Mouse (Mus musculus) hindbrain, embryonic 10.5 days (tissue): ENCODE measurements around the gene Kansl2. TPM values are rescaled to one million over a fixed set of nuclear protein-coding genes. Genes with fewer than 3 reads are reported as not detected.

Experiments used
- DNase-seq: peaks from one replicate; pipeline ENCODE4 v3.0.0-alpha.2; 2017; ENCODE audit warnings: low spot score
- H3K27ac ChIP-seq: fragments of 300-500 bp; sonication (generic); 2 replicates; pipeline ENCODE4 v1.5.1; 2016; ENCODE audit warnings: mild to moderate bottlenecking, moderate library complexity
- H3K27me3 ChIP-seq: fragments of 300-500 bp; sonication (generic); 2 replicates; pipeline ENCODE4 v1.6.1; 2016; ENCODE audit warnings: mild to moderate bottlenecking; ENCODE audit not compliant: poor library complexity, insufficient read depth, severe bottlenecking
- H3K36me3 ChIP-seq: fragments of 300-500 bp; sonication (generic); 2 replicates; pipeline ENCODE4 v1.6.1; 2016; ENCODE audit warnings: mild to moderate bottlenecking, moderate library complexity
- H3K4me1 ChIP-seq: fragments of 300-500 bp; sonication (generic); replicated peaks from 2 replicates; pipeline ENCODE4 v1.6.1; 2016; ENCODE audit warnings: mild to moderate bottlenecking
- H3K4me3 ChIP-seq: fragments of 300-500 bp; sonication (generic); 2 replicates; pipeline ENCODE4 v1.5.1; 2016; ENCODE audit warnings: mild to moderate bottlenecking, moderate library complexity
- H3K9me3 ChIP-seq: fragments of 300-500 bp; sonication (generic); 2 replicates; pipeline ENCODE4 v1.6.1; 2016; ENCODE audit warnings: mild to moderate bottlenecking, moderate library complexity
- WGBS: fragments of 180-500 bp; shearing (Covaris S2); methylation state at CpG from one replicate; pipeline ENCODE4 v1.1.7; 2016; 5-methylcytosine and 5-hydroxymethylcytosine counted together
- polyA plus RNA-seq: library from polyadenylated mRNA; unstranded; fragments of >200 nt; fragmentation: Nextera tagmentation; extraction: Ambion mirVana; gene quantifications from 2 replicates; pipeline ENCODE4 v1.2.1, GENCODE M21; 2016

Gene Kansl2
- 134 and 151 TPM in 2 replicates for polyA plus RNA-seq

GRCm38 (mm10) chr15:98533881-98534627 lies at the start of gene Kansl2:
TSS of gene Kansl2 (minus strand) at chr15:98534264.
- peaks cover 55% of the 10 kb centered on the region for H3K36me3 ChIP-seq
- peak; percentile 99 for DNase-seq
- H3K27me3 ChIP-seq = no peaks in the 10 kb centered on the region
- WGBS = under 1% methylated on average over 69 of the region's 70 CpGs
- H3K4me1 ChIP-seq = peaks cover 13% of the 10 kb centered on the region
- H3K27ac ChIP-seq = peak within 1 kb of the TSS; percentile 100
- peak within 1 kb of the TSS; percentile 84 for H3K4me3 ChIP-seq
- H3K9me3 ChIP-seq = no peaks in the 10 kb centered on the region

DNA sequence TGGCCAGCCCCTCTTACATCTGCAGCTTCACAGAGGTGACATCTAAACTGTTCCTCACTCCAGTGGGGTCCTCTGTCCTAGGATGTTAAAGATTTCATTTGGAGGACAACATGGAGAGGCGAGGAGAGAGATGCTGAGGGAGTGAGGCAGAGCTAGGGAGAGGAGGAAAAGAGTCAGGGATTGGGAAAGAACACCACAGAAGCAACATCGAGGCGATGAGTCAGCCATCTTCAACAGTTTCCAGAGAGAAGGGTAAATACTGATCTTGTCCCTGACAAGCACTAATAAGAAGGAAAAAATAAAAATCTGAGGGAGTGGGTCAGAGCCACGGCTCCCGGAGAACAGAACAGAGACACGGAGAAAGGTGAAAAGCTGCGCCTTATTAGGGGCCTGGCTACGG lies 48.9 kb upstream of the Kansl2 start:
- H3K4me1 ChIP-seq = peaks cover 15% of the 10 kb centered on the region; the same call in 1 of the 2 replicates
- no peak overlapping the region for H3K4me3 ChIP-seq
- no peak overlapping the region for H3K27ac ChIP-seq
- no peaks in the 10 kb centered on the region for H3K9me3 ChIP-seq
- no peak for DNase-seq
- no peaks in the 10 kb centered on the region for H3K27me3 ChIP-seq
- WGBS = 77% methylated on average over 8 of the region's 8 CpGs
- no peaks in the 10 kb centered on the region for H3K36me3 ChIP-seq

GRCm38 (mm10) chr15:98582410-98582809 lies 48.3 kb upstream of the Kansl2 start:
- WGBS = 89% methylated on average over 8 of the region's 8 CpGs
- no peaks in the 10 kb centered on the region for H3K36me3 ChIP-seq
- DNase-seq = no peak
- H3K4me3 ChIP-seq = no peak overlapping the region
- H3K27ac ChIP-seq = no peak overlapping the region
- no peaks in the 10 kb centered on the region for H3K9me3 ChIP-seq
- H3K27me3 ChIP-seq = no peaks in the 10 kb centered on the region
- peaks cover 15% of the 10 kb centered on the region; the same call in 1 of the 2 replicates for H3K4me1 ChIP-seq

GRCm38 (mm10) chr15:98579795-98580464 lies 45.9 kb upstream of the Kansl2 start:
- H3K27me3 ChIP-seq = no peaks in the 10 kb centered on the region
- H3K4me3 ChIP-seq = no peak overlapping the region
- peaks cover 5% of the 10 kb centered on the region; the same call in 1 of the 2 replicates for H3K4me1 ChIP-seq
- 39% methylated on average over 5 of the region's 5 CpGs for WGBS
- no peak overlapping the region for H3K27ac ChIP-seq
- no peaks in the 10 kb centered on the region for H3K9me3 ChIP-seq
- peak; percentile 84 for DNase-seq
- H3K36me3 ChIP-seq = no peaks in the 10 kb centered on the region

DNA sequence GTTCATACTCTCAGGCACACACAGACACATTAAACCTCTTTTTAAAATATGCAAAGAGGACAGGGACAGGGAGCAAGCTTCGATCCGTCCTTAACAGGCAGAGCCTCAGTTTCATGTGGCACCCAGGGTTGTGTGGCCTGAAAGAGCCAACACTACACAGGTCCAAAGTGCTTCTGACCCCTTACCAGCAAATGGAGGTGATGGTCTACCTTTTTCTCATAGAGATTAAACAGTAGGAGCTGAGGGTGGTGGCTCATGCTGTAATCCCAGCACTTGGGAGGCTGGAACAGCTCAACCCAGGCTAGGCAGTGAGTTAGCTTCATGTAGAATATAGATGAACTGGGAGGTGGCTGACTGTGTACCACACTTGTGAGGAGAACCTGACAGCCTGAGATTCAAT lies 45.2 kb upstream of the Kansl2 start:
- WGBS = 77% methylated on average over 2 of the region's 2 CpGs
- no peaks in the 10 kb centered on the region for H3K9me3 ChIP-seq
- no peak overlapping the region for H3K4me3 ChIP-seq
- no peak for DNase-seq
- H3K27me3 ChIP-seq = no peaks in the 10 kb centered on the region
- H3K4me1 ChIP-seq = no peaks in the 10 kb centered on the region
- no peaks in the 10 kb centered on the region for H3K36me3 ChIP-seq
- no peak overlapping the region for H3K27ac ChIP-seq

- H3K9me3 ChIP-seq = no peaks in the 10 kb centered on the region
- peaks cover 10% of the 10 kb centered on the region for H3K4me1 ChIP-seq
- no peak overlapping the region for H3K4me3 ChIP-seq
- no peaks in the 10 kb centered on the region for H3K36me3 ChIP-seq
- no peak overlapping the region for H3K27ac ChIP-seq
- H3K27me3 ChIP-seq = no peaks in the 10 kb centered on the region
- no peak for DNase-seq
- WGBS = 77% methylated on average over 4 of the region's 4 CpGs
Observed at GRCm38 (mm10) chr15:98573293-98573692, 39.2 kb upstream of the Kansl2 start.

GRCm38 (mm10) chr15:98570873-98571538 lies 36.9 kb upstream of the Kansl2 start, which contains the start of the genes Ccnt1 and 4930415O20Rik:
TSS of gene Ccnt1 (minus strand) at chr15:98570923.
TSS of gene 4930415O20Rik (plus strand) at chr15:98571004.
- 86% methylated on average over 10 of the region's 10 CpGs for WGBS
- Histone ChIP-seq H3K27me3 (no peaks in the 10 kb centered on the region), H3K4me1 (peaks cover 19% of the 10 kb centered on the region), H3K36me3 (peaks cover under 1% of the 10 kb centered on the region; the same call in 1 of the 2 replicates), H3K27ac (no peak within 1 kb of the TSS), H3K4me3 (no peak within 1 kb of the TSS), H3K9me3 (no peaks in the 10 kb centered on the region)
- no peak for DNase-seq

- Histone ChIP-seq H3K4me3 (no peak overlapping the region), H3K9me3 (no peaks in the 10 kb centered on the region), H3K36me3 (peaks cover 11% of the 10 kb centered on the region), H3K4me1 (peaks cover 30% of the 10 kb centered on the region), H3K27ac (no peak overlapping the region), H3K27me3 (no peaks in the 10 kb centered on the region)
- no peak for DNase-seq
- 89% methylated on average over 4 of the region's 4 CpGs for WGBS
Observed at GRCm38 (mm10) chr15:98569795-98570365, 35.8 kb upstream of the Kansl2 start.

DNA sequence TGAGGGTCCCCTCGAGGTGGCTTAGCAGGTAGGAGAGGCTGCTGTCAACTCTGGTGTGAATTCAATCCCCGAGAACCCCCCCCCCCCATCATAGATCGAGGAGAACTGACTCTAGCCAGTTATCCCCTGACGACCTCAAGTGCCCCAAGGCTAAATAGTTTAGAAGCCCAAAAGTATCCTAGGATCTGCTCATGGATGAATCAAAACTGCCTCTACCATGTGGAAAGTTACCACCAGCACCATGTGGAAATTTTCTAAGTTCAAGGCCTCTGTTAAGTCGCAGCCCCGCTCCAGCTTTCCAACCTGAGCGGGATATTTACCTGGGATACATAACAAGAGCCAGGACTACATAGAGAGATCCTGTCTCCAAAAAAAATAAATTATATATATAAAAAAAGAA lies 35.2 kb upstream of the Kansl2 start:
- H3K4me1 ChIP-seq = peaks cover 33% of the 10 kb centered on the region
- no peaks in the 10 kb centered on the region for H3K27me3 ChIP-seq
- WGBS = 75% methylated on average over 7 of the region's 7 CpGs
- no peak for DNase-seq
- H3K4me3 ChIP-seq = peak overlapping the region; percentile 93
- peak overlapping the region; percentile 96; the same call in 1 of the 2 replicates for H3K27ac ChIP-seq
- H3K9me3 ChIP-seq = no peaks in the 10 kb centered on the region
- peaks cover 17% of the 10 kb centered on the region for H3K36me3 ChIP-seq

DNA sequence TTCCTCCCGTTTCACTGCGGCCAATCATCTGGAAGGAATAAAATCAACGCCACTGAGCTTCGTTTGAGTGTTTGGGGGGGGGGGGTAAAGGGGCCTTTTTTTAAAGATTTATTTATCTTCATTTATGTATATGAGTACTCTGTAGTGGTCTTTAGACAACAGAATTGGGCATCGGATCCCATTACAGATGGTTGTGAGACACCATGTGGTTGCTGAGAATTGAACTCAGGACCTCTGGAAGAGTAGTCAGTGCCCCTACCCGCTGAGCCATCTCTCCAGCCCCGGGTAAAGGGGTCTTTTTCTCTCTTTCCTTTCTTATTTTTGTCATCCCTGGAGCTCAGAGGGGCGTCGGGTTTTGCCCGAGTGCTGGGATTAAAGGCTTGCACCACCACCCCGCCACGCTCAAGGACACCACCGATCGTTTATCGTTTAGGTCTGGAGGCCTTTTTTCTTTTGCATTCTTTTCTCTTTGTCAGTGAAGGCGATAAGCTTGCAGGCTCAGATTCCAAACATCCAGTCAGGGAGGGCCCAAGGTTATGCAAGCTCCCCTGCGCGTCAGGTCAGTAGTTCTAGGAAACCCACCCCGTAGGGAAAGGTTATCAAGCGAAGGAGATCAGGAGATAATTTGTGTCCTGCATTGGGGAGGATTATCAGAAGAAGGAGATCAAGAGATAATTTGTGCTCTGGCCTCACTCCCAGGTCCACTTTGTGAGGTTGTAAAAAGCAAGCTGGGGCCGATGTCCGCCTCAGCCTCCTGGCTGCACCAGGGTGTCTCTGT lies 34.4 kb upstream of the Kansl2 start:
- H3K36me3 ChIP-seq = peaks cover 23% of the 10 kb centered on the region
- peak overlapping the region; percentile 96 for H3K27ac ChIP-seq
- H3K9me3 ChIP-seq = no peaks in the 10 kb centered on the region
- peak overlapping the region; percentile 93 for H3K4me3 ChIP-seq
- DNase-seq = peak; percentile 33
- 17% methylated on average over 22 of the region's 22 CpGs for WGBS
- H3K4me1 ChIP-seq = peaks cover 33% of the 10 kb centered on the region
- no peaks in the 10 kb centered on the region for H3K27me3 ChIP-seq

GRCm38 (mm10) chr15:98567278-98568134 lies 33.4 kb upstream of the Kansl2 start:
- under 1% methylated on average over 88 of the region's 88 CpGs for WGBS

More at GRCm38 (mm10) chr15:98567278-98568134, 33.4 kb upstream of the Kansl2 start:
- Histone ChIP-seq H3K4me1 (peaks cover 33% of the 10 kb centered on the region), H3K27ac (peak overlapping the region; percentile 96), H3K4me3 (peak overlapping the region; percentile 93), H3K27me3 (no peaks in the 10 kb centered on the region), H3K36me3 (peaks cover 33% of the 10 kb centered on the region), H3K9me3 (no peaks in the 10 kb centered on the region)
- peak; percentile 100 for DNase-seq
